Mouse (Mus musculus) heart, postnatal 0 days (tissue): ENCODE data around the gene Zdhhc6.

ENCODE experiments used
- CTCF ChIP-seq: IDR thresholded peaks from 2 replicates; pipeline ENCODE4 v1.5.1; 2016; ENCODE audit warnings: antibody characterized with exemption, control low read depth, low read depth
- EP300 ChIP-seq: IDR thresholded peaks from 2 replicates; pipeline ENCODE4 v1.6.1; 2016; ENCODE audit warnings: antibody characterized with exemption, low read depth

GRCm38 (mm10) chr19:55268150-55268549 lies 47.7 kb downstream of the Zdhhc6 start:
- TF ChIP-seq CTCF: no peak
- no peak for TF ChIP-seq EP300
